Mouse (Mus musculus) adrenal gland, adult 2 months (tissue): ENCODE results near the gene Foxn3. TPM values are rescaled to one million over a fixed set of nuclear protein-coding genes. Genes with fewer than 3 reads are reported as not detected.

ENCODE experiments used
- DNase-seq: peaks from one replicate; pipeline ENCODE4 v3.0.0; 2021
- polyA plus RNA-seq: library from polyadenylated mRNA; depleted of rRNA; stranded (reverse); fragments of >200 nt; gene quantifications from 2 replicates; pipeline ENCODE4 v1.2.3, GENCODE M21; 2012
- total RNA-seq, 2 experiments: library from RNA; stranded (reverse); gene quantifications; 2 replicates each; pipeline ENCODE4 v1.2.3; 2021

Gene Foxn3
- total and polyA plus RNA-seq, 3 experiments: 27.6 to 62.1 (median 60.7) TPM

DNA sequence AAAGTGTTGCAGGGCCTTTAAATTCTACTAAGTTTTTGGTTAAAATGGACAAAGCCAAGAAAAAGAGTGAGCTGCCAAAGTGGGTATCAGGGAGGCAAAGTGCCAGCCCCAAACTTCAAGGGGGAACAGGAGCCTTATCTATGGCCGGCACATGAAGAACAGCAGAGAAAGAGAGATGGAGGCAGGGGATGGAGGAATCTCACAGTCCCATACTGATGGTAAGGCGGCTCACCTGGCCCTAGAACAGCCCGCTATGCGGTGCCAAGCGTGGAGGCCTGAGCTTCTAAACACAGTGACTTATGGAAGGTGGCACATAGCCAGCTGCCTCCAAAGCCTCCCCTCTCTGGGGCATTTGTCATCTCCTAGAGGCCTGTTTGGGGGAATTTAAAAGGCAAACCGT is 210.8 kb downstream of the Foxn3 start:
- no peak for DNase-seq

DNA sequence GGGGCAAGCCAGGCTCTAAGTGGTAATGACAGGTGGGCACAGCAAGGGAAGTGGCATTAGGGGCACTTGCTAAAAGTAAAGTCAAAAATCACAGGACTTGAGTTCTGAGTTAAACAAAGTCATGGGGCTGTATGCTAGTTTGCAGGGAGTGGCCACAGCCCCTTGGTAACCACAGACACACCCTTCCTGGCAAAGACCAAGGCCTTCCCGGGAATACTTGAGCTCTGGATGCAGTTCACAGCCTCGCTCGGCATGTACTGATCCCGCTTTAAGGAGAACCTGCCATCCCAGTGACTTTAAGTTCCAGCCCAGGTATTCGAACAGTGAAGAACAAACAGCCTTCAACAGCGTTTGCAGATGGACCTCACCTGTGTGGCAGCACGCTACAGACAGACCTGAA is 211.2 kb downstream of the Foxn3 start:
- DNase-seq: peak; percentile 75

DNA sequence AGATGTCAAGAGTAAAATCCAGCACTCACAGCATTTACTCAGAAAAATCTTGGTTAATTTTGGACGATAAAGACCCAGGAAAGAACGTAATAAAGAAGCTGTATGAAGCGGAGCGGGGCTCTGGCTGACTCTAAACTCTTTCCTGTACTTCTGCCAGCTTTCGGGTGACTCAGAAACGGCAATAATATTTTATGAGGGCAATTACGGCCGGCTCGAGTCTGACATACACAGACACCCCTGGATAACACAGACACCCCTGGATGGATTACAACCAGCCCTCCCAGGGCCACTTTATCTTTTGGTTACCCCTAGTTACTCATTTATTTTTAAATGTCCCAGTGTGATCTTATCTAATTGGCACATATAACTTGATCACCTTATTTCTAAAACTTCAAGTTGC is 211.7 kb downstream of the Foxn3 start:
- DNase-seq: peak; percentile 79

DNA sequence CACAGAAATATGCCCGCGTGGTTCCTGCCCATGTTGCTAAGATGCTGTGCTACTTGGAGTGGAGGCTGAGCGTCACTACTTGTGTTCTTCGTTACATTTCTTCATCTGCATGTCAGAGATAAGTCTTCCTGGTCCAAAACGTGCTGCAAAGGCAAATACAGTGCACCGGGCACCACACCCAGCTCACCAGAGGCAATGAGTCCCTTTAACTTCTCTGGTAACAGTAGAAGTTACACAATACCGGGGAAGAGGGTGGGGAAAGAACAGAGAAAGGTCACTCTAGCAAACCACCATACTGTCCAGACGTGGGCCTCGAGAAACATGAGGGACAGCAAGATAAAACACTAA is 213.8 kb downstream of the Foxn3 start:
- no peak for DNase-seq

DNA sequence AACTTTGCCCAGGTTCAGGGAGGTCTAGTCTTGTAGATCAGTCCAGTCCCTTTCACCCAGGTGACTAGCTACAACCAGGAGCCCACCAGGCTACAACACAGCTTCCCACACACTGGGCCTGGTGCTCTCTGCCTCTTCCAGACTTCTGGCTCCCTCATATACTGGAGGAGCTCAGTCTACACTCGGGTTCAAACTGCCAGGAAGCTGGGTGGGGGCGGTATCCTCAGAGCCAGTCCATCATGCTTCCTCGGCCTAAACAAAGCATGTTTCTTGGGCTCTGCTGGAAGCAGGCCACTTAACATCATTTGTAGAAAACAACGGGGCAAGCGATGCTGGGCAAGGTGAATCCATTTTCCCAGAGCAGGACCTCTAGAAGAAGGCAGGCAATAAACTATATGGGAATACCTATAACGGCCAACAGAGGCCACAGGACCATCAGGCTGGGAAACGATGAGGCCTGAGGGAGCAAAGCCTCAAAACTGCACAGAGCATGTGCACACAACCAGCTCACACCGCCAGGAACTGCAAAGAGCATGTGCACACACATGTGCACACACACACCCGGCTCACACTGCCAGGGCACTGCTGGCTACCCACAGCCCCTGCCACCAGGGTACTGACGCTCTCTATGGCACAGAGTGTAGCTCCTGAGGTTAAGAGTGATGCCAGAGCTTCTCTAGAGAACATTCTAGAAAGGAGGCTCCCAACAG is 214.3 kb downstream of the Foxn3 start:
- no peak for DNase-seq

DNA sequence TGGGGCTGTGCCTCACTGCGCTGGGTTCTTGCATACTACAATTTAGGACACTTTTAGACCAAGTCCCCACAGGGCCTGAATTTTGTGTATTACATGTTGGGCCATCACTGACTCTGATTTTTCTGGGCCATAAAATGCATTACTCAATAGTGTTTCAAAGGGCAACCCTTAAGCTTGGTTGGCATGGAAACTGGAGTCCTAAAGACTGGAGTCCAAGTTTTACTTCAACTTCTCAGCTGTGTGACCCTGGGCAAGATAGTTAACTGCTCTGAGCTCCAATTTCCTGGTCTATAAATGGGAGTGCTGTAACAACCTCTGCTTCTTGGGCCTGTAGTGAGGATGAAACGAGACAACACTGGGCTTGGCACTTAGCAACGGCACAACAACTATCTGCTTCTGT is 215.9 kb downstream of the Foxn3 start:
- DNase-seq: peak; percentile 35

DNA sequence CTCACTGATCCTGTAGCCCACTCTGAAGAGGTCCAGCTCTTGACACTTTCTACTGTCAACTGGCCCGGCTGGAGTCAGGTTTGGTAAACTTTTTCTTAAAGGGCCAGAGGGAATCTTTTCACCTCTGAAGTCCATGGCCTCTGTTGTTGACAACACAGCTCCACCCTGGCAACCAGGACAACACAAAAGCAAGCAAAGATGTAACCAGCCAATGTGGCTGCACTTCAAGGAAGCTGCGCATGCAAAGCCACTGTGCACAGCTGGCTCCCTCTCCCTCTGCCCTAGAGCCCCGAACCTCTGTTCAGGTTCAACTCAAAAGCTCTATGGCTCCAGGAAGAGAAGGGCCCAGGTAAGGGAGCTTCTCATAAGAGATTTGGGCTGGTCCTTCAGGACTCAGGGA is 216.4 kb downstream of the Foxn3 start:
- DNase-seq: no peak

DNA sequence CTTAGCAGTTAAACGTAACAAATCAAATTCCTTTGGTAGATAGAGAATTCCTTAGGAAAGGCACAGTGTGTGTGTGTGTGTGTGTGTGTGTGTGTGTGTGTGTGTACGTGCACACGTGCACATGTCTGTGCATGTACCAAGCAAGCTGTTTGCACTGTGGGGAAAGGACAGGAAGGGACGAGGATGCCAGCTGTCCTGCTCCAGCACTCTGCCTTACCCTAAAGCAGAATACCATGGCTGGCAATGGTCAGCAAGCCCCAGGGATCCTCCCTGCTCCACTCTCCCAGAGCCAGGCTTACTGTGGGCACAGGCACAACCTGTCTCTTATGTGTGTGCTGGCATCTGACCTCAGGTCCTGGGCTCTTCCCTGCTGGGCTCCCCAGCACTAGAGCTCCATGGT is 218.1 kb downstream of the Foxn3 start:
- no peak for DNase-seq

DNA sequence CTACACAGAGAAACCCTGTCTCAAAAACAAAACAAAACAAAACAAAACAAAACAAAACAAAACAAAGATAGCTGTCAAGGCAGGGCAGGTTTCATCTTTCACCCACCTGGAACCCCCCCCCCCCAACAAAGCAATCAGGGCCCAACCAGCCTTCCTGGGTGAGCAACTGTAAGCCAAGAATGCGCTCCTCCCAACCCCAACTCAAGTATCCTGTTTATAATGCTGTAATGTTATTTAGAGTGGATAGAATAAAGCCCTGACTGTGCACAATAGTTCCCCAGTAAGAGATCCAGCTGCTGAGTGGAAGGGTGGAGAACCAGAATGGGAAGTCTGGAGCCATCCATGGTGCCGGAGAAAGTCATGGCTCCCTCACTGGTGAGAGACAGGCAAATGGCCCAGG is 220.0 kb downstream of the Foxn3 start:
- DNase-seq: no peak

DNA sequence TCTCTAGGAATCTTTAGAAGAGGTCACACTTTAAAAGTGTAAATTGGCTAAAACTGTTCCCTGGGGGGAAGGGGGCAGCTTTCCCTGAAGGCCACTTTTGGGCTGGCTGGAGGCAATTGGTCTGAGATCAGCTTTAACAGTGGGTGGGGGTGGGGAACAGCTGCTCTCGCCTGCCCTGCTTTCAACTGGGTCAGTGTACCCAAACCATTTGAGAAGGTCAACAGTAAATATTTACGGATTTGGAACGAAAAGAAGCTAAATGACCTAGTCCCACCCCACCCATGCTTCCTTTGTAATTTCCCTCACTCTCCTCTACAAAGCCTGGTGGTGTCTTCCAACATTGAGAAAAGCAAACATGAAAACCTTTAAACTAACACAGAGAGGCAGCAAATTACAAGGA is 221.2 kb downstream of the Foxn3 start:
- no peak for DNase-seq

DNA sequence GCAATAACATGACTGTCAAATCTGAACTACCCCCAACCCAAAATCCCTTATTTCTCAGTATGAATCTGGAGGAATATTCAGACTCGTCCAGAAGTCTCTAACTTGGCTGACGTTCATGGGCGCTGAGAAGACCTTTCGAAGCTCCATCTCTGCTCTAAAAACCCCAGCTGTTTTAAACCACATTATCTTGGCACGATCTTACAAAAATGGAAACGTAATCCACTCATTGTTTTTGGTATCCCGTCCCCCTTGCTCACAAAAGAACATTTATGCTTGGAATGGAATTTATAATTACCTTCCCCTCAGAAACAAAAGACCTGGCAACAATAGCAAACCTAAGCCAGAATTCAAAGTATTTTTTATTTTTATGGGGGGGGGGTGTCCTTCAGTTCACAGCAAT is 221.6 kb downstream of the Foxn3 start:
- DNase-seq: no peak

DNA sequence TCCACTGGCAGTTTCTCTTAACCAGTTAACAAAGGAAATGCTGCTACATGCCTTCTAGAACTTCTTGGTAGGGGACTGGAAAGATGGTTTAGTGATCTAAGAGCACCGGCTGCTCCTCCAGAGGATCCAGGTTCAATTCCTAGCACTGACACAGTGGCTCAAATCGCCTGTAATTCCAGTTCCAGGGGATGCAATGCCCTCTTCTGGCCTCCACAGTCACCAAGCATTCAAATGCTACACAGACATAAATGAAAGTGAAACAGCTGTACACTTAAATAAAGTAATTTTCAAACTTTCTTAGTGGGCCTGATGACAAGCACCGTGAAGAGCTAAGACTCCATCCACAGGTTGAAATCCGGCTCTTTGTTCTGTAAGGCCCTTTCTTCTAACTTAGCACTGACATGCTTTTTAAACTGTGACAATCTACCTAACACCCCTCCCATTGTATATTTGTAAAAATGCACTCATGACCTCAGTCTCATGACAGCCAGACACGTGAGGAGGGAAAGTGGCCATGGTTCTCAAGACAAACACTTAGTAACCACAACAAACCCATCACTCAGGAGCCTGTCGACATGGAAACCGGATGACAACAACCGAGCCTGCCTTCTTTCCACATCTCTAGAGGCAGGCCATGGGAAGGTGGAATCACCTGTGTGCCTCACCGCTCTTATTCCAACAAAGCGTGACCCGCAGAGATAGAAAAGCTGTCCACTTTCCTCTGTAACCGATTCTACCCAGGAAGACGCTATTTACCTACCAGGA is 222.8 kb downstream of the Foxn3 start:
- DNase-seq: no peak

DNA sequence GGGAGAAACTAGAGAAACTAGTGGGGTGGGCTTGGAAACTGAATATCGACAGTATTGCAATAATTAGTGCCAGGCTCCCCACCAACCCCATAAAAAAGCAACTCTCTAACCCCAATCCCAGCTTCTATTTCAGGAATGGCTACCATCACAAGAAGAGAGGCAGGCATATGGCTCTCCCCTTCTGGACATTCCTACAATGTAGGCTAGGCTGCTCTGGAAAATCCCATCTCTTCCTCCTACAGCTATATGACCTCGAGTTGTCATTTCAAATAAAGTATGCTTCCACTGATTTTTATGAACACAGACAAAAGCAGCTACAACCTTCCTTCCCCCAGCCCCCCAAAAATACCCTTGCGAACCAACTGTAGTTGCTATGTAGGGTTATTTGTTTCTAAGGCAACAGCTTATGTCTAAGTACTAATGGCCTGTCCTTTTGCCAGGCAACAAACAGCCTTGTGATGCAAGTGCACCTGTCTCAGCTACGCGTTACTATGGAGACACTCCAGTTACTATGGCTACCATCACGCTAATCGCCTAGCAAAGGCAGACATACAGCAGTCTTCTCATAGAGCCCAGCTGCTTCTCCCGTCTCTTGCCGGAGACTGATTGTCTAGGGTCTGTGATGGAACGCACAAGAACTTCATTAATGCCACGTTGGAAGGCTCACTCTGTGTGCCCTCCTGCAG is 223.6 kb downstream of the Foxn3 start:
- peak; percentile 37 for DNase-seq

DNA sequence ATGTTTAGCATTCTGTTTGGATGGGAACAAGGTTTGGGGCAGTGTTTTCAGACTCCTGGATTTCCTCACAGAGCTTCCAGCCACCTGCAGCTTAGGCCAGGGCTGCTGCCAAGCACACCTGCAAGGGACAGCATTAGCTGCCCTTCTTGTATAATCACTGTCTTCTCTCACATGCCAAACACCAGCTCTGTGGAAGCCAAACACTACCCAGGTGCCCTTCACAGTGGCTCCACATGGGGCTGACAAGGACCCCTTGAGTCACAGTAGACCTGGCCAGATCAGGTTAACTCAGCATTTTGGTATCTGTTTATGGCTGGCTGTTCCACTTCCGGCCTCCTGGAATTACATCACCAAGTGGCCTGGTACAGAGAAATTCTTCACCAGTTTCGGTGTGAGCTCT is 224.6 kb downstream of the Foxn3 start:
- no peak for DNase-seq

DNA sequence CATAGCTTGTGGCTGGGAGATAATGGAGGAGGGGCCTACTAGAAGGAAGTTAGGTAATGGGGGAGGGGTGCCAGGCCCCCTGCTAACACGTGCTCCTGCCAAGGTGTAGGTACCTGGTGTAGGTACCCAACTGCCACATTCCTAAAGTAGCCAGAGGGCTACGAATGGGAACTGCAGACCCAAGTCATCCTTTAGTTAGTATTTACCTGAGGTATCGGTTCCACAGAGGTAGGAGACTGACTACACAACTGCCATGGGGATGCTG is 226.3 kb downstream of the Foxn3 start:
- no peak for DNase-seq

DNA sequence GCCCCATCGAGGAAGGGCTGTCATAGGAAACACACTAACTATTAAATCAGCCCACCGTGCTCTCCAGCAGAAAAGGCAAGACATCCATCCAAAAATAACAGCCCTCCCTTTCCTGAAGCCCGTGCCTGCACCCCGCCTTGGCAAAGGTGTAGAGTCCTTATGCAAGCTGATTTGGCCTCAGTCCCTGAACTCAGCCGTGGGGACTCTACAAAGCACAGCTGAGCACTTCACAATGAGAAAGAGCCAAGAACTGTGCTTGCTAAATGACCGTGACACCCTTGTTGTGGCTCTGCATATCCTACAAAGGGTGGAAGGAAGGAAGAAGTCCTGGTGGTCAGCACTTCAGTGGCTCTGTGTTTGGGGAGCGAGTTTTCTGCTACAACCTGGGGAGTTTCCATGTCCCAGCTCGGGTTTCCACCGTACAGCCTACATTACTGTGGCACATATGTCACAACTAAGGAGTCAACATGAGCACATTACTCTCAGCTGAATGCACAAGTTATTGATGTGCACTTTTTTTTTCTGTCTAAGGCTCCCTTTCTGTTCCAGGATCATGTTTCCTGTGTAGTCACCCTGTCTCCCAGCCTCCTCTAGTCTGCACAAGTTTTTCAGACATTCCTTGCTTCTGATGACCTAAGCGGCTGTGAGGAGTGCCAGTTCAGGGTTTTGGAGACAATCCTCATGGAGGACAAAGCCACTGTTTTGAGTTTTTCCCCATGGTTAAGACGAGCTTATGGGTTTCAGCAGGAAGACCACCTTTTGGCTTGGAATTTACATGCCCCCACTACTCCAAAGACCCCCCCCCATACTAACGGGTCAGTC is 226.8 kb downstream of the Foxn3 start:
- peak; percentile 84 for DNase-seq

DNA sequence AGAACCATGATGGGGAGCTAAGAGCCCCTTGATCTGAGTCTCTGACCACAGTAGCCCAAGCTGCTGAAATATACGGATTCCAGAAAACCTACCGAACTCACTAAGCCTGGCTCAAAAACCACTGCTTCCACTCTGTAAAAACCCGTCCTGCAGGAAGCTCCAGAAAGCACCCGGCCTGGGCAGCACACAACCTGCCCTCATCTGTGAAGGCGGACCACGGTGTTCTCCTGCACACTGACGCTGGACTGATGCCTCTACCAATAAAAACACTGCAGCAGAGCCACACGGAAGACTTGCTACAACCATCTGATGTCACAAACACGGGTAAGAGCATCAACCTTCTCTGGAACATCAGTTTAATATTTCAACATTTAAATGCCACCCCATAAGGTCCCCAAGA is 227.8 kb downstream of the Foxn3 start:
- no peak for DNase-seq

DNA sequence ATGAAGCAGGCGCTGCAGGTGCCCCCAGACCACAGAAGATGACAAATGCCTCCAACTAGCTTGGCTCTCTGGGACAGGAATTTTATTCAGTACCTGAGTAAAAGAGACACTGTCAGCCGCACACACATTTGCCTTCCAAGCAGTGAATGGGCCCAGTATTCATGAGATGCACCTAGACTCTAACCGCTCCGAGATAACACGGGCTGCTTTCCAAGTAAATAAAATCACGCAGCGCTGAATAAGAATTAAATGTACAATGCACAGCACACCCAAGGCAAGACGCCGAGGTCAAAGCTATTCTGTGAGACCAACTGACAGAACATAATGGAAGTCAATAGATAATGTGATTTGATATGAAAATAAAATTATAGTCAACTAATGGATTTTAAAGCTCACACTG is 229.4 kb downstream of the Foxn3 start:
- DNase-seq: no peak

DNA sequence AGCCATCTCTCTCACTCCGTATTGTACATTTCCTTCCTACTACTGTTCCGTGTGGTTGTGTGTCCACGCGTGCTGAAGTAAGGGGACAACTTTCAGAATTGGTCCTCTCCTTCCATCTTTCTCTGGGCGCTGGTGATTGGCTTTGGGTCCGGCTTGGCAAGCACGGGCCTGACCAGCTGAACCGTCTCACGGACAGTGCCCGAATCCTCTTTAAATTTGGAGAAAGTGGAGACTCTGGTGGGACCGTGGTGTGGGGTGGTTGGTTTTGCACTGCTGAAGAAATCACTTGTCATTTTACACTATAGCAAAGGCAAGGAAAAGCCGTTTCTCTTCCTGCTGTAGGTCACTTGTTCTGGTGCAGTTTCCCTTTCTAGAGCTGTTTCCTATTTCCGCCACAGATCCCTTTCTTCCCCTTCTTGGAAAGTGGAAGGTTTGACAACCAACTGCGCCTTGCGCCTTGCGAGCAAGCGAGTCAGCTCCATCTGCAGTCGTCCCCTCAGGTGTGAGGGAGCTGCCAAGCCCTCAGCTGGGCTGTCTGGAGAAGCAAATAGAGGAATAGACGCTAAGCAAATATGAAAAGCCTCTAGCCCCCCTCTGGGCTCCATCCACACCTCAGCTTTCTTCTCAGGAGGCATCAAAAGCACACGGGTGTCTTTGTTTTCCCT is 229.9 kb downstream of the Foxn3 start:
- DNase-seq: no peak

DNA sequence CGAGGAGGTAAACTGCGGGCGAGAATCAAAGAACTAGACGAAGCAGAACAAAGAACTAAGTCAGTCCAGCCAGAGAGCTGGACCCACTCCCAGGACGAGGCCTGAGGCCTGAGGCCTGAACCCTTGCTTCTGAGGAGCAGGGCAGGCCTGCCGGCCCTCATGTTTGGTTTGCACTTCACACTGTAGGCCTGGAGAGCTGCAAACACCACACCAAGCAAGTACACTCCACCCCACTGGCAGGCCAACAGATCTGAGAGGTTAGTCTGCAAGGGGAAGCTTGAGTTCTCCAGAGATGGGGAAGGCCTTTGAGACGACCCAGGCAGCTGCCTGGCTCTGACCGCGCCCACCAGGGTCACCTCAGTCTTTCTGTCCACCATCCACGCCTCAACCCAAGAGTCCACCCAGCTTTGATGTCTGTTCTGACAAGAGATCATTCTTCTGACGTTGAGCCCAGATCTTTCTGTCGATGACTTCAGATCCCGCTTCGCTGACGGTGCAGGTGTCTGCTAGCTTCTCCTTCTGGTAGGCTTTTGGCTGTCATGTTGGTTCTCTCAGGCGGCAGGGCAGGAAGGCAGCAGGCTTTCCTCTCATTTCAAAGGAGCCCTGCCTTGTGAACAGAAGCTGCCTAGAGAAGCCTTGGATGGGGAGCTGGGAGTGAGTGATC is 231.1 kb downstream of the Foxn3 start:
- no peak for DNase-seq

DNA sequence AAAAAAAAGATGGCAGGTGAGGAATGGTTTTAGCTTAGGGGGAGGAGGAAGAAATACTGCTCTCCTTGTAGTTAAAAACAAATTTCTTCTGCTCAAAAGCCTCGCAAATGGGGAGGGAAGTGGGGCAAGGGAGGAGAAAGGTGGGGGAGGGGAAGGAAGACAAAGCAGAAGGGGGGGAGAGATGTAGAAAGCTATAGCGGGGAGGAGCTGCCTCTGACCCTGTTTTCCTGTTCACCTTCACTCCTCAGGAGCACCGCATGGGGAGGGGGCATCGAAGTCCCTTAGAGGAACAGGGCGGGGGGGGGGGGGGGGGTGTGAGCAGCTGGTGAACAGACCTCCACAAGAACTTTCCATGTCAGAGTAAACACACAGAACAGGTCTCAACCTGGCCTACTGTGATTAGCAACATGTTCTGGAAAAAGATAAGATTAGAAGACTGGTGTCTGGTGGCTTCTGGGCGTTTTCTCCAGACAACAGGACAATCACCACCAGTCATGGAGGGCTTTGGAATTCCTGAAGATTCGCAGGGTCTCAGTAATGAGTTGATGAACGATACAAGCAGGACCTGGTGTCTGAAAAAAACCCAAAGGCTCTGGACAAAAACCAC is 231.9 kb downstream of the Foxn3 start:
- no peak for DNase-seq
